Mouse (Mus musculus) testis, adult 2 months (tissue): ENCODE data around the gene Lingo1. TPM values are rescaled to one million over a fixed set of nuclear protein-coding genes. Genes with fewer than 3 reads are reported as not detected.

Experiments
- H3K27ac ChIP-seq: fragments of 200-500 bp; 2 replicates; pipeline ENCODE4 v1.5.1; 2012; ENCODE audit warnings: low read depth, low read length; ENCODE audit not compliant: control insufficient read depth, insufficient read depth
- H3K27me3 ChIP-seq: fragments of 200-500 bp; 2 replicates; pipeline ENCODE4 v1.6.1; 2012; ENCODE audit warnings: mild to moderate bottlenecking, low read length, moderate library complexity; ENCODE audit not compliant: control insufficient read depth, insufficient read depth
- H3K36me3 ChIP-seq: fragments of 200-500 bp; 2 replicates; pipeline ENCODE4 v1.6.1; 2012; ENCODE audit warnings: mild to moderate bottlenecking, low read length; ENCODE audit not compliant: control insufficient read depth, insufficient read depth
- H3K4me1 ChIP-seq: fragments of 200-500 bp; 2 replicates; pipeline ENCODE4 v1.6.1; 2012; ENCODE audit warnings: low read length; ENCODE audit not compliant: control insufficient read depth, insufficient read depth
- H3K4me3 ChIP-seq: fragments of 200-500 bp; 2 replicates; pipeline ENCODE4 v1.5.1; 2012; ENCODE audit warnings: low read depth, mild to moderate bottlenecking, low read length, moderate library complexity, mixed read lengths; ENCODE audit not compliant: control insufficient read depth
- CTCF ChIP-seq: fragments of 200-500 bp; IDR thresholded peaks from 2 replicates; pipeline ENCODE4 v1.5.1; 2012; ENCODE audit warnings: low read depth, mild to moderate bottlenecking, inconsistent platforms, low read length, moderate library complexity; ENCODE audit not compliant: control insufficient read depth, insufficient read depth, insufficient replicate concordance
- POLR2A ChIP-seq: fragments of 200-500 bp; IDR thresholded peaks from 2 replicates; pipeline ENCODE4 v1.6.1; 2012; ENCODE audit warnings: low read depth, mild to moderate bottlenecking, inconsistent platforms, low read length, moderate library complexity; ENCODE audit not compliant: control insufficient read depth
- polyA plus RNA-seq: library from polyadenylated mRNA; depleted of rRNA; stranded (reverse); fragments of >200 nt; gene quantifications from 2 replicates; pipeline ENCODE4 v1.2.3, GENCODE M21; 2012; rRNA removed

Lingo1 gene
- polyA plus RNA-seq = 6.8 and 7.3 TPM in 2 replicates

GRCm38 (mm10) chr9:56795721-56796655, at the start of gene Lingo1:
TSS of gene Lingo1 (minus strand) at chr9:56796468.
- Histone ChIP-seq H3K4me3 (peak within 1 kb of the TSS; percentile 54), H3K27me3 (no peaks in the 10 kb centered on the region; the same call in 1 of the 2 replicates), H3K27ac (no peak within 1 kb of the TSS), H3K36me3 (no peaks in the 10 kb centered on the region), H3K4me1 (peaks cover 10% of the 10 kb centered on the region)
- TF ChIP-seq CTCF (no peak), POLR2A (no peak)

- H3K4me3 ChIP-seq = no peak overlapping the region
- no peaks in the 10 kb centered on the region for H3K27me3 ChIP-seq
- H3K36me3 ChIP-seq = no peaks in the 10 kb centered on the region
- no peak overlapping the region for H3K27ac ChIP-seq
- no peak for TF ChIP-seq CTCF
- no peaks in the 10 kb centered on the region for H3K4me1 ChIP-seq
Observed at GRCm38 (mm10) chr9:56844644-56845043, 48.4 kb upstream of the Lingo1 start.

GRCm38 (mm10) chr9:56843679-56844188, 47.5 kb upstream of the Lingo1 start:
- TF ChIP-seq POLR2A = no peak
- TF ChIP-seq CTCF = peak; percentile 81; the same call in 1 of the 2 replicates
- no peak overlapping the region for H3K27ac ChIP-seq
- no peaks in the 10 kb centered on the region for H3K36me3 ChIP-seq
- H3K27me3 ChIP-seq = no peaks in the 10 kb centered on the region
- H3K4me1 ChIP-seq = no peaks in the 10 kb centered on the region
- no peak overlapping the region for H3K4me3 ChIP-seq

GRCm38 (mm10) chr9:56842303-56842719, 46.0 kb upstream of the Lingo1 start:
- no peak for TF ChIP-seq POLR2A
- no peak for TF ChIP-seq CTCF
- Histone ChIP-seq H3K27me3 (no peaks in the 10 kb centered on the region), H3K4me1 (no peaks in the 10 kb centered on the region), H3K27ac (no peak overlapping the region), H3K36me3 (no peaks in the 10 kb centered on the region), H3K4me3 (no peak overlapping the region)

- no peaks in the 10 kb centered on the region for H3K36me3 ChIP-seq
- no peak overlapping the region for H3K4me3 ChIP-seq
- H3K4me1 ChIP-seq = no peaks in the 10 kb centered on the region
- no peak overlapping the region for H3K27ac ChIP-seq
- no peak for TF ChIP-seq CTCF
- TF ChIP-seq POLR2A = no peak
- H3K27me3 ChIP-seq = no peaks in the 10 kb centered on the region
Observed at GRCm38 (mm10) chr9:56841864-56842263, 45.6 kb upstream of the Lingo1 start.

- Histone ChIP-seq H3K4me3 (no peak overlapping the region), H3K27me3 (no peaks in the 10 kb centered on the region), H3K27ac (no peak overlapping the region), H3K36me3 (no peaks in the 10 kb centered on the region), H3K4me1 (no peaks in the 10 kb centered on the region)
- no peak for TF ChIP-seq CTCF
- no peak for TF ChIP-seq POLR2A
Observed at GRCm38 (mm10) chr9:56840721-56841120, 44.5 kb upstream of the Lingo1 start.

- Histone ChIP-seq H3K27me3 (no peaks in the 10 kb centered on the region), H3K36me3 (no peaks in the 10 kb centered on the region), H3K4me1 (no peaks in the 10 kb centered on the region), H3K4me3 (no peak overlapping the region), H3K27ac (no peak overlapping the region)
- no peak for TF ChIP-seq POLR2A
- no peak for TF ChIP-seq CTCF
Observed at GRCm38 (mm10) chr9:56835152-56835551, 38.9 kb upstream of the Lingo1 start.

- no peaks in the 10 kb centered on the region for H3K4me1 ChIP-seq
- TF ChIP-seq POLR2A (no peak), CTCF (no peak)
- no peaks in the 10 kb centered on the region for H3K27me3 ChIP-seq
- H3K4me3 ChIP-seq = no peak overlapping the region
- H3K36me3 ChIP-seq = no peaks in the 10 kb centered on the region
- no peak overlapping the region for H3K27ac ChIP-seq
Observed at GRCm38 (mm10) chr9:56832900-56833299, 36.6 kb upstream of the Lingo1 start.
